Mouse (Mus musculus) large intestine, adult 2 months (tissue): ENCODE measurements at regions not wholly inside any gene's neighbourhood (a gene's known extent, or its start where the extent isn't known, plus 50 kb on each side); places are given as distances from the start of the nearest gene placed in this dataset.

Experiments used
- DNase-seq: peaks from one replicate; pipeline ENCODE4 v3.0.0-alpha.2; 2012; ENCODE audit warnings: low read depth, low spot score
- WGBS: fragments of 180-500 bp; shearing (Covaris S2); methylation state at CpG from one replicate; pipeline ENCODE4 v1.1.7; 2018; 5-methylcytosine and 5-hydroxymethylcytosine counted together

GRCm38 (mm10) chr16:19834128-19834527 is 74.1 kb downstream of the B3gnt5 start:
- no peak for DNase-seq
- WGBS, result 70% methylated on average over 2 of the region's 2 CpGs

- 56% methylated on average over 2 of the region's 2 CpGs for WGBS
- DNase-seq, result no peak
Measured at GRCm38 (mm10) chr16:19834750-19835149, 74.7 kb downstream of the B3gnt5 start.

- DNase-seq, result no peak
- 34% methylated on average over 1 of the region's 1 CpGs for WGBS
Measured at GRCm38 (mm10) chr16:19839831-19840230, 79.8 kb downstream of the B3gnt5 start.

GRCm38 (mm10) chr16:19842346-19843025 is 82.5 kb downstream of the B3gnt5 start:
- DNase-seq, result no peak
- WGBS, result 36% methylated on average over 3 of the region's 3 CpGs

GRCm38 (mm10) chr16:19843738-19844137 is 83.7 kb downstream of the B3gnt5 start:
- no peak for DNase-seq

- DNase-seq, result no peak
- WGBS, result 7% methylated on average over 1 of the region's 1 CpGs
Measured at GRCm38 (mm10) chr16:19848395-19848794, 88.4 kb downstream of the B3gnt5 start.

- DNase-seq, result no peak
- 86% methylated on average over 5 of the region's 5 CpGs for WGBS
Measured at GRCm38 (mm10) chr16:19865306-19865705, 105.3 kb downstream of the B3gnt5 start.

GRCm38 (mm10) chr16:19865931-19866330 is 105.9 kb downstream of the B3gnt5 start:
- no peak for DNase-seq

- no peak for DNase-seq
Measured at GRCm38 (mm10) chr16:19869425-19869824, 109.4 kb downstream of the B3gnt5 start.

- 68% methylated on average over 10 of the region's 10 CpGs for WGBS
Measured at GRCm38 (mm10) chr16:19876861-19877554, 105.8 kb downstream of the Klhl6 start.

GRCm38 (mm10) chr16:19882961-19883360 is 99.9 kb downstream of the Klhl6 start:
- DNase-seq, result no peak
- WGBS, result 75% methylated on average over 3 of the region's 3 CpGs

More at GRCm38 (mm10) chr16:19876861-19877554, 105.8 kb downstream of the Klhl6 start:
- DNase-seq, result no peak

- 34% methylated on average over 9 of the region's 9 CpGs for WGBS
- DNase-seq, result no peak
Measured at GRCm38 (mm10) chr16:19883776-19884513, 98.9 kb downstream of the Klhl6 start.

GRCm38 (mm10) chr16:19884535-19884934 is 98.3 kb downstream of the Klhl6 start:
- WGBS, result 10% methylated on average over 6 of the region's 6 CpGs
- DNase-seq, result peak; percentile 28

- DNase-seq, result no peak
Measured at GRCm38 (mm10) chr16:19886596-19886995, 96.2 kb downstream of the Klhl6 start.

GRCm38 (mm10) chr16:19889576-19889975 is 93.3 kb downstream of the Klhl6 start:
- WGBS, result 46% methylated on average over 3 of the region's 3 CpGs

GRCm38 (mm10) chr16:19891441-19891840 is 91.4 kb downstream of the Klhl6 start:
- DNase-seq, result no peak
- 94% methylated on average over 3 of the region's 3 CpGs for WGBS

More at GRCm38 (mm10) chr16:19889576-19889975, 93.3 kb downstream of the Klhl6 start:
- DNase-seq, result no peak

- 91% methylated on average over 9 of the region's 9 CpGs for WGBS
- no peak for DNase-seq
Measured at GRCm38 (mm10) chr16:19894435-19894994, 88.3 kb downstream of the Klhl6 start.
